Mouse (Mus musculus): Measurements from ENCODE around the gene Tcl1b1.
"Not testable (repeated sequence)": the region's sequence is repeated elsewhere in the genome, so short reads cannot be mapped to it uniquely, and the experiment has no call there.

Tcl1b1 gene

GRCm38 (mm10) chr12:105159390-105159789, at the start of gene Tcl1b1:
Tcl1b1 (plus strand) TSS chr12:105159690.
- no peak for DNase-seq (ENCODE audit: low spot score)

- no peak for DNase-seq (ENCODE audit: low spot score)
These were observed 49.7 kb upstream of the Tcl1b1 start for GRCm38 (mm10) chr12:105109812-105110211.

GRCm38 (mm10) chr12:105112321-105112988, 47.0 kb upstream of the Tcl1b1 start:
- no peak for DNase-seq (ENCODE audit: low spot score)

- no peak for DNase-seq (ENCODE audit: low spot score)
These were observed 42.8 kb upstream of the Tcl1b1 start for GRCm38 (mm10) chr12:105116648-105117047.

GRCm38 (mm10) chr12:105125362-105125761, 34.1 kb upstream of the Tcl1b1 start:
- no peak for DNase-seq (ENCODE audit: low spot score)

GRCm38 (mm10) chr12:105126516-105126915, 33.0 kb upstream of the Tcl1b1 start:
- DNase-seq (ENCODE audit: low spot score) = no peak

GRCm38 (mm10) chr12:105127607-105128006, 31.9 kb upstream of the Tcl1b1 start:
- no peak for DNase-seq (ENCODE audit: low spot score)

GRCm38 (mm10) chr12:105129494-105130205, 29.8 kb upstream of the Tcl1b1 start:
- not testable (repeated sequence) for DNase-seq (ENCODE audit: low spot score)

GRCm38 (mm10) chr12:105134167-105134566, 25.3 kb upstream of the Tcl1b1 start:
- DNase-seq (ENCODE audit: low spot score) = not testable (repeated sequence)

GRCm38 (mm10) chr12:105134826-105135225, 24.7 kb upstream of the Tcl1b1 start:
- not testable (repeated sequence) for DNase-seq (ENCODE audit: low spot score)

GRCm38 (mm10) chr12:105137729-105138128, 21.8 kb upstream of the Tcl1b1 start:
- DNase-seq (ENCODE audit: low spot score) = not testable (repeated sequence)

GRCm38 (mm10) chr12:105143096-105143495, 16.4 kb upstream of the Tcl1b1 start:
- no peak for DNase-seq (ENCODE audit: low spot score)

- DNase-seq (ENCODE audit: low spot score) = not testable (repeated sequence)
These were observed 14.6 kb upstream of the Tcl1b1 start for GRCm38 (mm10) chr12:105144928-105145327.

- no peak for DNase-seq (ENCODE audit: low spot score)
These were observed 13.8 kb upstream of the Tcl1b1 start, which contains the start of gene Tcl1b2 for GRCm38 (mm10) chr12:105145714-105146113. Tcl1b2 (plus strand) TSS chr12:105146014.

- not testable (repeated sequence) for DNase-seq (ENCODE audit: low spot score)
These were observed 4.2 kb upstream of the Tcl1b1 start for GRCm38 (mm10) chr12:105155286-105155685.

- DNase-seq (ENCODE audit: low spot score) = no peak
These were observed 648 bp upstream of the Tcl1b1 start for GRCm38 (mm10) chr12:105158842-105159241.

- no peak for DNase-seq (ENCODE audit: low spot score)
These were observed 7.2 kb downstream of the Tcl1b1 start for GRCm38 (mm10) chr12:105166734-105167133.

- no peak for DNase-seq (ENCODE audit: low spot score)
These were observed 13.9 kb downstream of the Tcl1b1 start for GRCm38 (mm10) chr12:105173366-105173765.

- peak; percentile 4 for DNase-seq (ENCODE audit: low spot score)
These were observed 14.8 kb downstream of the Tcl1b1 start for GRCm38 (mm10) chr12:105174318-105174717.

- DNase-seq (ENCODE audit: low spot score) = not testable (repeated sequence)
These were observed 16.6 kb downstream of the Tcl1b1 start, which contains the start of gene Tcl1b5 for GRCm38 (mm10) chr12:105176044-105176443. Tcl1b5 (plus strand) TSS chr12:105176344.

GRCm38 (mm10) chr12:105181040-105181644, 21.7 kb downstream of the Tcl1b1 start:
- not testable (repeated sequence) for DNase-seq (ENCODE audit: low spot score)

GRCm38 (mm10) chr12:105188980-105189379, 29.5 kb downstream of the Tcl1b1 start:
- DNase-seq (ENCODE audit: low spot score) = not testable (repeated sequence)

- DNase-seq (ENCODE audit: low spot score) = not testable (repeated sequence)
These were observed 31.3 kb downstream of the Tcl1b1 start, which contains the start of gene Tcl1b3 for GRCm38 (mm10) chr12:105190743-105191142. Tcl1b3 (plus strand) TSS chr12:105191043.

Data from embryo, embryonic 10.5 days (tissue).